Mouse (Mus musculus): ENCODE data around the gene Ankrd6.
"Not testable (repeated sequence)": the region's sequence is repeated elsewhere in the genome, so short reads cannot be mapped to it uniquely, and the experiment has no call there.

Gene Ankrd6

GRCm38 (mm10) chr4:32950356-32951034 lies at the start of gene Ankrd6:
Ankrd6 (minus strand) TSS chr4:32950841.
- DNase-seq: peak; percentile 90

- no peak for DNase-seq
Observed at GRCm38 (mm10) chr4:32998996-32999395, 48.4 kb upstream of the Ankrd6 start.

- DNase-seq: no peak
Observed at GRCm38 (mm10) chr4:32997571-32997970, 46.9 kb upstream of the Ankrd6 start.

- DNase-seq: no peak
Observed at GRCm38 (mm10) chr4:32996083-32996482, 45.4 kb upstream of the Ankrd6 start.

- no peak for DNase-seq
Observed at GRCm38 (mm10) chr4:32994168-32994567, 43.5 kb upstream of the Ankrd6 start.

- no peak for DNase-seq
Observed at GRCm38 (mm10) chr4:32989346-32989745, 38.7 kb upstream of the Ankrd6 start.

- no peak for DNase-seq
Observed at GRCm38 (mm10) chr4:32987006-32987405, 36.4 kb upstream of the Ankrd6 start.

- DNase-seq: peak; percentile 38
Observed at GRCm38 (mm10) chr4:32985684-32986083, 35.0 kb upstream of the Ankrd6 start.

- DNase-seq: peak; percentile 51
Observed at GRCm38 (mm10) chr4:32984801-32985675, 34.4 kb upstream of the Ankrd6 start.

GRCm38 (mm10) chr4:32984242-32984641 lies 33.6 kb upstream of the Ankrd6 start:
- peak; percentile 52 for DNase-seq

- peak; percentile 80 for DNase-seq
Observed at GRCm38 (mm10) chr4:32983176-32984155, 32.8 kb upstream of the Ankrd6 start.

- peak; percentile 69 for DNase-seq
Observed at GRCm38 (mm10) chr4:32982716-32983175, 32.1 kb upstream of the Ankrd6 start, which contains the start of gene Rragd. Rragd (plus strand) TSS chr4:32983037.

- peak; percentile 34 for DNase-seq
Observed at GRCm38 (mm10) chr4:32982041-32982715, 31.5 kb upstream of the Ankrd6 start.

GRCm38 (mm10) chr4:32981617-32982016 lies 31.0 kb upstream of the Ankrd6 start:
- no peak for DNase-seq

GRCm38 (mm10) chr4:32980061-32980460 lies 29.4 kb upstream of the Ankrd6 start:
- DNase-seq: no peak

GRCm38 (mm10) chr4:32977331-32977730 lies 26.7 kb upstream of the Ankrd6 start:
- no peak for DNase-seq

GRCm38 (mm10) chr4:32964619-32965018 lies 14.0 kb upstream of the Ankrd6 start:
- DNase-seq: not testable (repeated sequence)

- no peak for DNase-seq
Observed at GRCm38 (mm10) chr4:32961394-32961793, 10.8 kb upstream of the Ankrd6 start.

- DNase-seq: no peak
Observed at GRCm38 (mm10) chr4:32956423-32956822, 5.8 kb upstream of the Ankrd6 start.

GRCm38 (mm10) chr4:32952681-32953080 lies 2.0 kb upstream of the Ankrd6 start:
- no peak for DNase-seq

- DNase-seq: peak; percentile 54
Observed at GRCm38 (mm10) chr4:32951035-32951940, 647 bp upstream of the Ankrd6 start.

Data from retina, postnatal 1 day (tissue).